Mouse (Mus musculus) yolk sac, embryonic 10.5 days (tissue): ENCODE results near the gene Gm11027.
"Not testable (repeated sequence)": the region's sequence is repeated elsewhere in the genome, so short reads cannot be mapped to it uniquely, and the experiment has no call there.

Experiments
- DNase-seq: peaks from one replicate; pipeline ENCODE4 v3.0.0-alpha.2; 2017; ENCODE audit warnings: low spot score

Gene Gm11027

DNA sequence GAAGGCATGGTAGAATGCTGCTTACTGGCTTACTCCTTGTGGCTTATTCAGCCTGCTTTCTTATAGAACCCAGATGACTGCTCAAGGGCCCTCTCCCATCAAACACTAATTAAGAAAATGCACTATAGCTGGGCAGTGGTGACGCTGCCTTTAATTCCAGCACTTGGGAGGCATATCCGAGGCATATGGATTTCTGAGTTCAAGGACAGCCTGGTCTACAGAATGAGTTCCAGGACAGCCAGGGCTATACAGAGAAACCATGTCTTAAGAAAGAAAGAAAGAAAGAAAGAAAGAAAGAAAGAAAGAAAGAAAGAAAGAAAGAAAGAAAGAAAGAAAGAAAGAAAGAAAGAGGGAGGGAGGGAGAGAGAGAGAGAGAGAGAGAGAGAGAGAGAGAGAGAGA, at the start of gene Gm11027:
Gene Gm11027 (plus strand): TSS at position 301 of the 400 bp plus-strand sequence.
- DNase-seq = not testable (repeated sequence)

DNA sequence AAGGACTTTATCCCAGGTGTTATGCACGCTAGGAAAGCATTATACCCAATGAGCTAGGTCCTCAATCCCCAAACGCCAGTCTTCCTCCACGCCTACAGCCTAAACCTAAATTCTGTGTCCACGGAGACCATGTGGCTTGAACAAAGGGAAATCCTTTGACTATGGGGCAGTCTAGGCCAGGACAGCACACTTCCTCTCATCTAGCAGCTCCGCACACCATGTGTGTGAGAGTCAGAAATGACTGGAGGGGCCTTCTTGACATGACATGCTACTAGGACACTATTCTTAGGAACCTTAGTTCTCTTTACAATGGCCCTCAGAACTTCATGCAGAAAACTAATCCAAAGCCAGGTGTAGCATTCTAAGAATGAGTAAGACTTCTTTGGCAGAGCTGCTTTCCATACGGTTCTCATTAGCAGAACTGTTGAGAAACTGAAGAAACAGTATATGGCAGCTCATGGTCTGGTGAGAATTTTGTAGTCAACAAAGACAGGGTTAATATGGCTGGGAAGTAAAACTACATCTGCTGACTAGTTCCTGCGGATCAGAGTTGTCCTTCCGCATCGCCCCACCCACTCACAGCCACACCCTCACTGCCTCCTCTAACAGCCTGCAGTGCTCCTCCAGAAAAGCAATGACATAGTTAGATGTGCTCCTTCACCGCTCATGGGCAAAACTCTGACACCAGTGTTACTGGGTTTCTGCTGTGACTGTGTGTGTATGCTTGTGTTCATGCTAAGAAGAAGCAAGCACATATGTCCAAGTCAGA, 48.7 kb upstream of the Gm11027 start:
- DNase-seq = no peak

DNA sequence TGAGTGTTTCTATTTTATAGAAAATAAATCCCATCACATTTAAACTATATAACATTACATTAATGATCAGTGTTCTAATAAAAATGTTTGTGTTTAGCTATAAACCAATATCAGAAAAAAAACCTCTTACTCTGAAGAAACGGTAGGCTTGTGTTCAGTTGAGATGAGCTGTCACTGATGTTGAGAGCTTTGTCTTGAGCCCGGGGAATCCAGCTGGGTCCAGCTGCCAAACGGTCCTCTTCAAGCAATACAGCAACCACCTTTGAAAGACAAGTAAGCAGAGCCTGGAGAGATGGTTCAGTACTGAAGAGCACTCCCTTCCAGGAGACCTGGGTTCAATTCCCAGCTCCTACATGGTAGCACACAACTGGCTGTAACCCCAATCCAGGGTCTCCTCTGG, 45.7 kb upstream of the Gm11027 start:
- no peak for DNase-seq

DNA sequence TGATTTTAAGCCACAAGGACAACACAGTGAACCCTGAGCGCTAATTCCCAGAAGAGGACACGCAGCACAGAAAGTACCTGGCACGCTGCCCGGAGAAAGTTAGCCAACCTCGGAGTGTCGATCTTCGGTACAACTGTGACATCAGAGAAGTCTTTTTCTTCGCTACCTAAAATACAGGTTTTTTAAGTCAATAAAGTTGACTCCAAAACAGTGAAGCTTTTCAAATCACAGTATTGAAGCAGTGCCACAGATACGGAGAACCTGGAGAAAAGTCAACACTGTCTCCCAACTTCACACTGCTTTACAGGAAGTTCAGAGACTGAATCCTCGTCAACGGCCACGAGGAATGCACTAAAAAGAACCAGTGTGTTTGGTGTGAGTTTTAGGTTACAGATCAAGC, 43.6 kb upstream of the Gm11027 start:
- DNase-seq = no peak

GRCm38 (mm10) chr12:116232061-116232460, 43.1 kb upstream of the Gm11027 start:
- no peak for DNase-seq

DNA sequence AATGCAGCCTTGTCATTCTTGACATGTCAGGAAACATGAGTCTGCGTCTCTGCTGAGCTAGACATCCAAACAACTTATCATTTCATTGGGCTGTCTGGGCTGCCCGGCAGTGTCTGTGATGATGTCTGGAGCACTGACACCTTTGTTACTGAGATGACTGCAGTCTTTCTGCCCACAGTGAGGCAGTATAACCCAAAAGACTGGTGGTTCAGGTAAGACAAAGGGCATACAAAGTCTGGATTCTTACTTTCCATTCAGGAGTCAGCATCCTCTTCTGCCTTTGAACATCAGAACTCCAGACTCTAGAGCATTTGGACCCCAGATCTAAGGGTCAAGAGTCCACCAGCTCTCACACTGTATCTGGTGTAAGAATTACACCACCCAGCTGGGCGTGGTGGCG, 39.8 kb upstream of the Gm11027 start:
- DNase-seq = no peak

DNA sequence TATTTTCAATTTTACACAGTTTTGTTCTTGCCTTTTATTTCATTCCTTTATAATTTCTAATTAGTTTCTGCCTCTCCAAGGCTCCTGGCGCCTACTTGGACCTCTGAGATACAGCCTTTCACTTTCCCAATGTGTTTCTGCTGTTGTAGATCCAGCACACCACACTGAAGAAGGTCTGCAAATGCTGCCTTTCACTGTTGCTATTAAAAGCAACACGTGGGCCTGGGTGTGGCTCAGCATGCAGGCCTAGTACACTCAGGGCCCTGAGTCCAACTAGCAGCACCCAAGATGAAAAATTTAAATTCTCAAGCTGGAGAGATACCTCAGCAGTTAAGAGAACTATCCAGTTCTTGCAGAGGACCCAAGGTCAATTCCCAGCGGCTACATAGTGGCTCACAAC, 38.5 kb upstream of the Gm11027 start:
- no peak for DNase-seq

GRCm38 (mm10) chr12:116238370-116238769, 36.8 kb upstream of the Gm11027 start:
- DNase-seq = no peak

GRCm38 (mm10) chr12:116238803-116239202, 36.4 kb upstream of the Gm11027 start:
- no peak for DNase-seq

DNA sequence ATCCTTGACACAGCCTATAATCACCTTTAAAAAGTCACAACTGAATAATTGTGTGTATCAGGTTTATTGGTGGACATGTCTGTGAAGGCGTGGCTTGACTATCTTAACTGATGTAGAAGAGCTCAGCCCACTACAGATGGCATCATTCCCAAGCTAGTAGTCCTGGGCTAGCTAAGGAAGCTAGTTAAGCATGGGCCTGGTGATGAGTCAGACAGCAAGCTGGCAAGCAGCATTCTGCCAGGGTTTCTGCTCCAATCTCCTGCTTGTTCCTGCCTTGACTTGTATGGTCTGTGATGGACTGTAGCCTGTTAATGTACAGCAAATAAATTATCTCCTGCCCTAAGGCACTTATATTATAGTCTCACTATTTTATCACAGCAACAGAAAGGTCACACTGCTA, 30.6 kb upstream of the Gm11027 start:
- no peak for DNase-seq

- no peak for DNase-seq
Measured at GRCm38 (mm10) chr12:116254652-116255051, 20.5 kb upstream of the Gm11027 start.

GRCm38 (mm10) chr12:116255636-116256035, 19.6 kb upstream of the Gm11027 start:
- no peak for DNase-seq

GRCm38 (mm10) chr12:116258321-116258720, 16.9 kb upstream of the Gm11027 start:
- no peak for DNase-seq

GRCm38 (mm10) chr12:116262555-116263341, 12.4 kb upstream of the Gm11027 start, which contains the start of gene Wdr60:
Gene Wdr60, minus strand, starts transcription at chr12:116263022.
- peak; percentile 89 for DNase-seq

DNA sequence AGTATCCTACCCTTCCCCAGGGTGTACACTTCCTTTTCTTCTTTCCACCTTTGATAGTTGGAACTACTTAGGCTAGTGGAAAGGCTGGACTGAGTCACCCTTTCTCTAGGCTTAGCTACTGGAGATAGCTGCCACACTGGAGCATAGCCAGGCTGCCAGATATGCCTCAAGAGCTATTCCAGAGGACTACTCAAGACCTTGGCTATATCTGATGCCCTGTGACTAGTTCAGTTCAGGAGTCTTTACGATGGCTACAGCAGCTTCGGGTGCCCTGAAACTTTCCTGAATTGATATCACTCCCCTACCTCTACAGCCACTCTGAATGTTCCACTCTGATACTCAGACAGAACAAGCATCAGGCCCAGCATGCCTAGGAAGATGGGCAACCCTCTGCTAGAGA, 10.4 kb upstream of the Gm11027 start:
- DNase-seq = no peak

- DNase-seq = no peak
Measured at GRCm38 (mm10) chr12:116265275-116265674, 9.9 kb upstream of the Gm11027 start.

DNA sequence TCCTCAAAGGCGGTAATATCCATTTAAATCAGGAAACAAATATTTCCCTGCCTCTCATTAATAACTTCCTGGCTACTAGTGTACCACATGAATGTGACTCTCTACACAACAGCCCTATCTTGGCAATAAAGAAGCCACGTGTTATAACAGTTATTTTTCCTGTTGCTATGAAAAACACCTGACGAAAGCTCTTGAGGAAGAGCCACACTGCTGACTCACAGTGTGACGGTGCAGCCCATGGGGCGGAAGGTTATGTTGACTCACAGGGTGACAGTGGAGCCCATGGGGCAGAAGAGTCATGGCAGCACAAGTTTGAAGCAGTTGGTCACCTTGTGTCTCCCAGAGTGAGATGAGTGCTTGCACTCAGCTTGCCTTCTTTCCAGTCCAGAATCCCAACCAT, 5.7 kb upstream of the Gm11027 start:
- no peak for DNase-seq

- no peak for DNase-seq
Measured at GRCm38 (mm10) chr12:116270538-116270937, 4.6 kb upstream of the Gm11027 start.

GRCm38 (mm10) chr12:116271071-116271470, 4.1 kb upstream of the Gm11027 start:
- no peak for DNase-seq

- DNase-seq = no peak
Measured at GRCm38 (mm10) chr12:116273733-116274132, 1.5 kb upstream of the Gm11027 start.

- no peak for DNase-seq
Measured at GRCm38 (mm10) chr12:116275631-116276030, 445 bp downstream of the Gm11027 start.

DNA sequence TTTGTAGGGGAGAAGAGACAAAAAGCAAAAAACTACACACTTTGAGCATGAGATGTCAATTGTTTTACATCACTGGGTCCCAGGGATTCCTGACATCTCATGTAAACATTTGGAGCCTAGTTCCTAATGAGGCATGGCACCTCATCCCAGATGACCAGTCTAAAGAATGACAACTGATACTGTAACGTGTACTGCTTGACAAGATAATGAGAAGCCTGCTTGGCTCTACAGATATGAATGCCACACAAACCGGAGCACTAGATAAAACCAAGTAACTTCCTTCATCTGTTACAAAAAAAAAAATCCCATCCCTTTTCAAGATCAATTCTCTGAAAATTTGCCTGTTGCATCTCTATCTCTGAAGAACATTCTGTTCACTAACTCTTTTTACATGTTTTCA, 1.8 kb downstream of the Gm11027 start:
- DNase-seq = no peak

DNA sequence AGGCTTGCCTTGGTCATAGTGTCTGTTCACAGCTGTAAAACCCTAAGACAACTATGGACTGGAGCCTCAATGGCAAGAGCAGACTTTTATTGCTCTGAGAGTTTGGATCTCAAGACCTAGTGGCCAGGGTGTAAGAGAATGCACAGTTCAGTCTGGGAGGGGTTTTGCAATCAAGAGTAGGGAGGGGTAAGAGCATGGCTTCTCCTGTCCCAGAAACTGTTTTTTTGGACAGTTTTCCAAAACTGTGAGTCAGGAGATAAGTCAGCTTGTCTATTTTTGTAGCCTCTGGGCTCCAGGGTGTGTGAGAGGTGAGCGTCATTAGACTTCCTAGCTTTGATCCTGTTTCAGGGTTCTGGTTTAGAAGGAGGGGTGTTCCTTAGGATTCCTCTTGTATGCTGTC, 3.4 kb downstream of the Gm11027 start:
- DNase-seq = no peak
